Mouse (Mus musculus) kidney, embryonic 15.5 days (tissue): ENCODE data around the gene Wbp2nl. TPM values are rescaled to one million over a fixed set of nuclear protein-coding genes. Genes with fewer than 3 reads are reported as not detected.

ENCODE experiments used
- ATAC-seq: fragments of 200-750 bp; cut with Nextera tagmentation; replicated peaks from 2 replicates; pipeline ENCODE4 v1.8.0; 2017; ENCODE audit warnings: moderate TSS enrichment; ENCODE audit not compliant: low FRiP score
- H3K27ac ChIP-seq: fragments of 300-500 bp; sonication (generic); 2 replicates; pipeline ENCODE4 v1.5.1; 2015; ENCODE audit warnings: mild to moderate bottlenecking, inconsistent platforms
- H3K27me3 ChIP-seq: fragments of 300-500 bp; sonication (generic); 2 replicates; pipeline ENCODE4 v1.6.1; 2015; ENCODE audit warnings: inconsistent platforms
- H3K36me3 ChIP-seq: fragments of 300-500 bp; sonication (generic); 2 replicates; pipeline ENCODE4 v1.6.1; 2015; ENCODE audit warnings: inconsistent platforms
- H3K4me1 ChIP-seq: fragments of 300-500 bp; sonication (generic); 2 replicates; pipeline ENCODE4 v1.6.1; 2015; ENCODE audit warnings: inconsistent platforms
- H3K4me2 ChIP-seq: fragments of 300-500 bp; sonication (generic); 2 replicates; pipeline ENCODE4 v1.6.1; 2015; ENCODE audit warnings: moderate library complexity, mild to moderate bottlenecking, inconsistent platforms
- H3K4me3 ChIP-seq: fragments of 300-500 bp; sonication (generic); replicated peaks from 2 replicates; pipeline ENCODE4 v1.5.1; 2015; ENCODE audit warnings: mild to moderate bottlenecking, inconsistent platforms
- H3K9ac ChIP-seq: fragments of 300-500 bp; sonication (generic); 2 replicates; pipeline ENCODE4 v1.6.1; 2015; ENCODE audit warnings: mild to moderate bottlenecking, inconsistent platforms
- H3K9me3 ChIP-seq: fragments of 300-500 bp; sonication (generic); replicated peaks from 2 replicates; pipeline ENCODE4 v1.6.1; 2016; ENCODE audit warnings: inconsistent platforms
- WGBS: fragments of 180-500 bp; shearing (Covaris S2); methylation state at CpG from one replicate; pipeline ENCODE4 v1.1.7; 2015; ENCODE audit warnings: mixed read lengths; 5-methylcytosine and 5-hydroxymethylcytosine counted together
- polyA plus RNA-seq: library from polyadenylated mRNA; unstranded; fragments of >200 nt; fragmentation: Nextera tagmentation; extraction: Ambion mirVana; gene quantifications from 2 replicates; pipeline ENCODE4 v1.2.1, GENCODE M21; 2015

The Wbp2nl gene
- polyA plus RNA-seq, 1 experiment from 2014 or later = 0.18 TPM

DNA sequence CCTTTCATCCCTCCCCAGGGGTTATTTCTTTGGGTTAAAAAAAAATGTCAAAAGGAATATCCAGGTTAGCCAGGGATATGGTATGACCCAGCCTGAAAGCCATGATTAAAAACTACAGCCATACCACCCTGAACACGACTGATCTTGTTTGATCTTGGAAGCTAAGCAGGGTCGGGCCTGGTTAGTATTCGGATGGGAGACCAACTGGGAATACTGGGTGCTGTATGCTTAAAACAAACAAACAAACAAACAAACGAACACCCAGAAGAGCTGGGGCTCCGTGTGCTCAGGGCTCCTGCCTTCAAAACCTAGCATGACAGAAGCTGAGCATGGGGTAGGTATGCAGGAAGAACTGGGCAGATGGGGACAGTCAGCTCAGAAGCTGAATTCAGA lies 43.8 kb downstream of the Wbp2nl start:
- WGBS = 76% methylated on average over 5 of the region's 5 CpGs
- H3K4me1 ChIP-seq = peaks cover 61% of the 10 kb centered on the region
- H3K36me3 ChIP-seq = no peaks in the 10 kb centered on the region
- no peak overlapping the region for H3K27ac ChIP-seq
- no peaks in the 10 kb centered on the region for H3K9me3 ChIP-seq
- H3K9ac ChIP-seq = no peak overlapping the region
- H3K4me2 ChIP-seq = peak overlapping the region; percentile 82; the same call in 1 of the 2 replicates
- no peak for ATAC-seq
- H3K4me3 ChIP-seq = no peak overlapping the region
- H3K27me3 ChIP-seq = no peaks in the 10 kb centered on the region

DNA sequence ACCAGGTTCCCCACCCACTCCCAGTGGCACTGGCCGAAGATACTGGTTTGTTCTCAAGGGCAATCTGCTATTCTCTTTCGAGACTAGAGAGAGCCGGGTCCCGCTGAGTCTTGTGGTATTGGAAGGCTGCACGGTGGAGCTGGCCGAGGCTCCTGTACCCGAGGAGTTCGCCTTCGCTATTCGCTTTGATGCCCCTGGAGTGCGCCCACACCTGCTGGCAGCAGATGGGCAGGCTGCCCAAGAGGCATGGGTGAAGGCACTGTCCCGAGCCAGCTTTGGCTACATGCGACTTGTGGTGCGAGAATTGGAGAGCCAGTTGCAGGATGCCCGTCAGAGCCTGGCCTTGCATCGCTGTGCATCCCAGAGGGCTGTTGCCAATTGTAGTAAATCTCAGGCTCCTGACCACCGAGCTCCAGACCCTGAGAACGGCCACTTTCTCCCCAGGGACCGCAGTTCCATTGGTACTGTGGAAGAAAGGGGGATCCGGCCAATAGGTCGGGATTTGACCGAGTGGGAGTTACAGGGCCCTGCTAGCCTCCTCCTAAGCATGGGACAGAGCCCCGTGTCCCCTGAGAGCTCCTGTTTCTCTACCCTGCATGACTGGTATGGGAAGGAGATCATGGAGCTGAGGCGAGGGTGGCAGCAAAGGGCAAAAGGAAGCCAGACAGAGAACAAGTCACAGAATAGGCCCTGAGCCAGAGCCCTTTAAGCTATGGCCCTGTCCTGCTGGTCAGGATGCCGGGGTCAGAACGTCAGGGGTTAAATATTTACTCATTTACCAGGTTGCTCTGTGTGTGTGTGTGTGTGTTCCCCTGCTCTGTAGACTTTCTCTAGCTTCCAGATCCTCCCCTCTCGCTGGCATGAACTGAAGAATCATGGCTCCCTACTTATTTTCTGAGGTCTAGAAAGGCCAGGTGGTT lies 44.9 kb downstream of the Wbp2nl start:
- H3K4me2 ChIP-seq = no peak overlapping the region
- no peaks in the 10 kb centered on the region for H3K9me3 ChIP-seq
- WGBS = 86% methylated on average over 27 of the region's 27 CpGs
- no peak for ATAC-seq
- peaks cover 10% of the 10 kb centered on the region for H3K36me3 ChIP-seq
- H3K4me3 ChIP-seq = no peak overlapping the region
- H3K27ac ChIP-seq = peak overlapping the region; percentile 41
- no peak overlapping the region for H3K9ac ChIP-seq
- peaks cover 58% of the 10 kb centered on the region for H3K4me1 ChIP-seq
- no peaks in the 10 kb centered on the region for H3K27me3 ChIP-seq

DNA sequence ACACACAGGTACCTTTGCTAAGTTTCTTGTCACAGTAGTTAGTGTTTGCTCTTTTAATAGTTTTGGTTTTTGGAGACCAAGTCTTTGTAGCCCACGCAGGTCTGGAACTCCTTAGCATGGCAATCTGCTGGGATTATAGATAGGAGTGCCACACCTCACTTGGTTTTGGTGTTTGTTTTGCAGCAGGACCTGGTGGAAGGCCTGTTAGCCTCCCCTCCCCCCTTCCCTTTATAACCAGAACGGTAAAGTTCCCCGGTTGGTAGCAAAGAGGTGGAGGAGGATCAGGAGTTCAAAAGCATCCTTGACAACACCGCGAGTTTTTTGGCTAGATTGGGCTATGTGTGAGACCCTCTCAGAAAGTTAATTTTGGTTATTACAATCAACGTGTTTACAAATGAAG lies 46.2 kb downstream of the Wbp2nl start:
- Histone ChIP-seq H3K27me3 (no peaks in the 10 kb centered on the region), H3K4me3 (no peak overlapping the region), H3K27ac (peak overlapping the region; percentile 33; the same call in 1 of the 2 replicates), H3K4me1 (peaks cover 48% of the 10 kb centered on the region), H3K36me3 (peaks cover 23% of the 10 kb centered on the region), H3K4me2 (no peak overlapping the region), H3K9me3 (no peaks in the 10 kb centered on the region), H3K9ac (no peak overlapping the region)
- no peak for ATAC-seq
- 91% methylated on average over 6 of the region's 6 CpGs for WGBS

DNA sequence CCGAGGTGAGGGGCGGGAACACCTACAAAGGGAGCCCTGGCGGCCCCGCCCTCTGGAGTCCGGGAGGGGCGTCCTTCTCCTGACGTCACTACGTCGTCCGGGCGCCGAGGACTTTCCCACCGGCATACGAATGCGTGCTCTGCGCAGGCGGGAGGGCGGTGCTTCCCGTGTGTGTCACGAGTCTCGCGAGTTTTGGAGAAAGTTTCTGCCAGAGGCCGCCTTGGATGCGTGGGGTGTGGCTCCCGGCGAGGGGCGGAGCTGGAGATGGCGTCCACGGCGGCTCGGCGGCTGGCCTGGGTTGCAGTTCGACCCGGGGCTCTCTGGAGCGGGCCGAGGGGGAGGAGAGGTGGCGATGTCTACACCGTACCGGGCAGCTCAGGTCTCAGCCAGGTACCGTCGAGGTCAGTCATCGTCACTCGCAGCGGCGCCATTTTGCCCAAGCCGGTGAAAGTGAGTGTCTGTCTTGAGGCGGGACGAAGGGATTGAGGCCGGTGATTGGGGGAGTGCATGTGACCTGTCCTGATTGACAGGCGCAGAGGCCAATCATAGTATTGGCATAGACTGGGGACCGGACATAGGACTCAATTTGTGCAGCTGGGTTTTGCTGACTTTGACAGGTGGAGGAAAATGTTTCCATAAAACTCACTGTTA lies 47.2 kb downstream of the Wbp2nl start:
- Histone ChIP-seq H3K4me1 (peaks cover 38% of the 10 kb centered on the region), H3K9me3 (no peaks in the 10 kb centered on the region), H3K27me3 (no peaks in the 10 kb centered on the region), H3K4me2 (peak overlapping the region; percentile 76), H3K27ac (peak overlapping the region; percentile 95), H3K4me3 (peak overlapping the region; percentile 84), H3K36me3 (peaks cover 33% of the 10 kb centered on the region), H3K9ac (peak overlapping the region; percentile 70)
- ATAC-seq = peak; percentile 98
- under 1% methylated on average over 51 of the region's 51 CpGs for WGBS

DNA sequence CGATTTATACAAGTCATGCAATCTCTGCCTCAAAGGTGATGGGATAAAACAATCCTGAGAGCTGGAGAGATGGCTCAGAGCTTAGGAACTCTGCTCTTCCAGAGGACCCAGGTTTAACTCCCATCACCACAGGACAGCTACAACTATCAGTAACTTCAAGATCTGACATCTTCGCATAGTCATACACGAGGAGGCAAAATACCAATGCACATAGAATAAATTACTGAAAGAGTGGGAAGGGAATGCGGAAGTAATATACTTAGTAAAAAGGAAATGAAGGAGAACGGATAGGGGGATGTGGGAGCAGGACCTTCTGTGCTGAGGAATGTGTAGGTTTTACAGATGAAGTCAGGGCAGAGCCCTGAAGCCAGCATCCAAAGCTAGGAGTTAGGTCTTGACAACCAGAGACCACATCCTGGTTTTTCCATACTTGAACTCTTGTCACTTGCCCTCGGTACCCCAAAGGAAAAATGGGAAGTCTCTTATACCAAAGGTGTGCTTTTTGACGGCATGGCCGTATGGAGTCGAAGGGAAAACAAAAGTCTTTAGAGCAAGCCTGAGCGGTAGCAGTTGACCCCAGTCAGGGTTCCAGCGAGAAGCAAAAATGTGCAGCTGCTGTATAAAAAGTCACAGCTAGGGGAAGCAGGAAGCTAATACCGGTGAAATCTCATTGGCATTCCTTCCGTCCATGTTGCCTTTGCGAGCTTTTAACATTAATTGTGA lies 48.0 kb downstream of the Wbp2nl start:
- Histone ChIP-seq H3K4me3 (peak overlapping the region; percentile 84), H3K27ac (peak overlapping the region; percentile 95), H3K27me3 (no peaks in the 10 kb centered on the region), H3K9me3 (no peaks in the 10 kb centered on the region), H3K4me1 (peaks cover 34% of the 10 kb centered on the region), H3K9ac (peak overlapping the region; percentile 70), H3K4me2 (peak overlapping the region; percentile 76), H3K36me3 (peaks cover 38% of the 10 kb centered on the region)
- ATAC-seq = no peak
- 42% methylated on average over 14 of the region's 14 CpGs for WGBS

DNA sequence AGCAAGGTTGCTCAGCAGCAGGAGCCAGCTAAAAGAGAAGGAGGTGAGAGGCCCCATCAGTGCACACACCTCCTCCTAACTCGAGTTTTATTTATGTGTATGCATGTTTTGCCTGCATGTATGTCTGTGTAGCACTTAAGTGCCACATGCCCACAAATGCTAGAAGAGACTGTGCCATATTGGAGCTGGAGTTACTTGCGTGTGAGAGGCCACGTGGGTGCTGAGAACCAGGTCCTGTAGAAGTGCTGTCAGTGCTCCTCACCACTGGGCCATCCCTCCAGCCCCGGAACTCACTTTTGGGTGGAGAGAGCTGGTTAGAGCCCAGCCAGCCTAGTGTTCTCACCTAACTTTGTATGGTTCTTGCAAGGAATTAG lies 48.5 kb downstream of the Wbp2nl start:
- no peak for ATAC-seq
- Histone ChIP-seq H3K4me3 (peak overlapping the region; percentile 84), H3K4me1 (peaks cover 34% of the 10 kb centered on the region), H3K36me3 (peaks cover 38% of the 10 kb centered on the region), H3K9ac (0 out of 2 replicates have a peak overlapping the region, but pooled peaks have one; percentile 21), H3K27me3 (no peaks in the 10 kb centered on the region), H3K4me2 (peak overlapping the region; percentile 76), H3K9me3 (no peaks in the 10 kb centered on the region), H3K27ac (peak overlapping the region; percentile 95)
- WGBS = 74% methylated on average over 4 of the region's 4 CpGs

DNA sequence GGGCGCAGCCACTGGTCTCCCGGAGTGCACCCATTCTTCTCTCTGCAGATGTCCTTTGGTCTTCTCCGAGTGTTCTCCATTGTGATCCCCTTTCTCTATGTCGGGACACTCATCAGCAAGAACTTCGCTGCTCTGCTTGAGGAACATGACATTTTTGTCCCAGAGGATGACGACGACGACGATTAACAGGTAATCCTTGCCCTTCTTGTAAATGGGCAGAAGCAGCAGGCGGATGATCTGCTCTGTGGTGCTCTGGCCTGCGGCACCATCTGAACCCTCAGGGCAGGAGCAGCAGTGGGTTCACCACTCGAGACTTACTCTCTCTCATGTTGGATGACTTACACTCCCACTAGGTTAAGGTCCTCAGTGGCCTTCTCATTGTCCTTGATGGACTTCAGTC lies 49.1 kb downstream of the Wbp2nl start:
- 0 out of 2 replicates have a peak overlapping the region, but pooled peaks have one; percentile 95 for H3K27ac ChIP-seq
- H3K36me3 ChIP-seq = peaks cover 38% of the 10 kb centered on the region
- WGBS = 93% methylated on average over 12 of the region's 12 CpGs
- H3K9ac ChIP-seq = no peak overlapping the region
- peaks cover 35% of the 10 kb centered on the region for H3K4me1 ChIP-seq
- H3K4me2 ChIP-seq = no peak overlapping the region
- no peak overlapping the region; the same call in 1 of the 2 replicates for H3K4me3 ChIP-seq
- H3K27me3 ChIP-seq = no peaks in the 10 kb centered on the region
- no peak for ATAC-seq
- H3K9me3 ChIP-seq = no peaks in the 10 kb centered on the region

DNA sequence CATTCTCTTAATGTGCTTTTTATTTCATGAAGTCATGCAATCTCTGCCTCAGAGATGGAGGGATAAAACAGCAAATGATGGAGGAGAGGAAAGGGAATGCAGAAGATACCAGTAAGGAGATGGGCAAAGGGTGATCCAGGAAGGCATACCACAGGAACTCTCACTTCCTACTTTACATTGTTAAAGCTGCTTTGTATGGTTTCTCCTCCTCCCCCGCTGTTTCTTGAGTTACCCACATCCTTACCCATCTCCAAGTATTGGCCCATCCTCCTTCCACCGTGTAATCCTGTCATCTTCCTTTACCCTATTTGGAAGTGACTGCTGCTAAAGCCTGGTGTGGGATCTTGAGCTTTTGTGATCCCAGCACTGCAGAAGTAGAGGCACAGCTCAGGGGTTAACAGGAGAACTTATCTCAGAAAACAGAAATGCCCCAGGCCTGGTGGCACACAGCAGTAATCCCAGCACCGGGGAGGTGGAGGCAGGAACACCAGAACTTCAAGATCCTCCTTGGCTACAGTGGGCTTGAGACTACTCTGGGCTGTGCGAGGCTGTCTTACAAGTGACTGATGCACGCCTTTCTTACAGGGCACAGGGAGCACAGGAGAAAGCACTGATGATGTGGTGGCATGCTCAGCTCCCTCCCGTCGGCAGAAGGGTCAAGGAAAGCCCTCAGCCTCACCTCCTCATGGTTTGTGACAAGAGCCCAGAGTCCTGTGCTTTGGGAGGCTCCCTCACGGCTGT lies 49.7 kb downstream of the Wbp2nl start:
- 88% methylated on average over 8 of the region's 8 CpGs for WGBS
- Histone ChIP-seq H3K4me2 (no peak overlapping the region), H3K4me3 (no peak overlapping the region), H3K27ac (no peak overlapping the region), H3K9ac (no peak overlapping the region; the same call in 1 of the 2 replicates), H3K36me3 (peaks cover 38% of the 10 kb centered on the region), H3K27me3 (no peaks in the 10 kb centered on the region), H3K9me3 (no peaks in the 10 kb centered on the region), H3K4me1 (peaks cover 39% of the 10 kb centered on the region)
- no peak for ATAC-seq

DNA sequence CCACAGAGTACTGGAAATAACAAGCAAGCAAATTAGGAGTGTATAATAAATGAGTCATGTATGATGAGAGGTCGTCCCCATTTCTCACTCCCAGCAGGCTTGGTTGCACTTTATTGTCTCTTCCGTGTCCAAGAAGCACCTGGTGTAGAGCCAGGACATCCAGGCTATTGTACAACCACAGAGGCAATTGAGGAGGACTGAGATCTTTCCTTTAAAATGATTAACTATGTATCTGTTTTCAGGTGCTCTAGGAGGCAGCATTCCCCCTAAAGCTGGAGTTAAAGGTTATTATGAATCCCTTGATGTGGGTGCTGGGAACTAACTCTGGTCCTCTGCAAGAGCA lies 50.2 kb downstream of the Wbp2nl start:
- H3K27me3 ChIP-seq = no peaks in the 10 kb centered on the region
- H3K4me1 ChIP-seq = peaks cover 35% of the 10 kb centered on the region
- no peaks in the 10 kb centered on the region for H3K9me3 ChIP-seq
- peaks cover 38% of the 10 kb centered on the region for H3K36me3 ChIP-seq
- H3K4me3 ChIP-seq = no peak overlapping the region
- no peak for ATAC-seq
- H3K27ac ChIP-seq = no peak overlapping the region
- no peak overlapping the region for H3K4me2 ChIP-seq
- 74% methylated on average over 2 of the region's 2 CpGs for WGBS
- no peak overlapping the region for H3K9ac ChIP-seq

DNA sequence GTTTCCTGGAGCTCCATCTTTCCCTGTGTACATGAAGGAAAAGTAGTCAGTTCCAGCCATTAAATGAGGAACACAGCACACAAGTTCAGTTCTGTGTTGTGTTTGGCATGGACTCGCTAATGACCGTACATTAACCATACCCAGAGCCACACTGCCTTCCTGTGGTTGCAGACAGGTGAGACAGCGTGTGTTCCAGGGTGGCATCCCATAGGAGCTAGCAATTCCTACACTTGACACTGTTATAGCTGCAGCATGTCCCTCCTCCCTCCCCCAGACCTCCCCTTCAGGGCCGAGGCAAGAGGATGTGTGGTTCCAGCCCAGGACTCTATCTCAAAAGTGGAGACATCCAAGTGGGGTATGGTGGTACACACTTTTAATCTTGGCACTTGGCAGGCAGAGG lies 51.6 kb downstream of the Wbp2nl start:
- Histone ChIP-seq H3K27ac (peak overlapping the region; percentile 42), H3K36me3 (peaks cover 38% of the 10 kb centered on the region), H3K9me3 (no peaks in the 10 kb centered on the region), H3K4me1 (peaks cover 40% of the 10 kb centered on the region), H3K4me3 (no peak overlapping the region), H3K27me3 (no peaks in the 10 kb centered on the region), H3K9ac (no peak overlapping the region), H3K4me2 (no peak overlapping the region)
- ATAC-seq = no peak
- WGBS = 89% methylated on average over 4 of the region's 4 CpGs

DNA sequence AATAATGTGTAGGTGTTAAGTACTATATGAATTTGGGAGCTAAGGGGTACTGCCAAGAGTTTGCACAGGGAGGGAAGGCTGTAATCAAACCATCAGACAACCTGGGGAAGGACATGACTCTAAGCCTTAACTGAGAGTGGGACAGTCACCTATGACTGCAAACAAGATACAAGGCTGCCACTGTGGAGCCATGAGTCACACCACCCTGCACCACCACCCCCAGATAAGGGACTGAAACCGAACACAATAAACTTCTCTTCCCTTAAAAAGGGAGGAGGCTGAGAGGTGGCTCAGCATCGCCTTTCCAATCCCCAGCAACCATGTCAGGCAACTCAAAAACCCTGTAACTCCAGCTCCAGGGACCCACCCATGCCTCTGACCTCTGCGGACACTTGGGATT lies 52.7 kb downstream of the Wbp2nl start:
- Histone ChIP-seq H3K27ac (no peak overlapping the region), H3K9me3 (no peaks in the 10 kb centered on the region), H3K4me3 (no peak overlapping the region), H3K4me2 (0 out of 2 replicates have a peak overlapping the region, but pooled peaks have one; percentile 85), H3K36me3 (peaks cover 38% of the 10 kb centered on the region), H3K4me1 (peaks cover 40% of the 10 kb centered on the region), H3K27me3 (no peaks in the 10 kb centered on the region), H3K9ac (no peak overlapping the region)
- ATAC-seq = no peak
- WGBS = 83% methylated on average over 3 of the region's 3 CpGs
